Mouse (Mus musculus) ES-E14 (cell line): ENCODE data around the gene Gm36079. TPM values are rescaled to one million over a fixed set of nuclear protein-coding genes. Genes with fewer than 3 reads are reported as not detected.
"Not testable (repeated sequence)": the region's sequence is repeated elsewhere in the genome, so short reads cannot be mapped to it uniquely, and the experiment has no call there.

Experiments used
- DNase-seq: peaks from one replicate; pipeline ENCODE4 v3.0.0-alpha.2; 2013; ENCODE audit warnings: low read depth, low spot score
- H3K27ac ChIP-seq: 2 replicates; pipeline ENCODE4 v1.5.1; 2012; ENCODE audit warnings: low read depth, mild to moderate bottlenecking, low read length, moderate library complexity, mixed read lengths; ENCODE audit not compliant: poor library complexity, insufficient read depth, severe bottlenecking
- H3K36me3 ChIP-seq: 2 replicates; pipeline ENCODE4 v1.6.1; 2012; ENCODE audit warnings: mild to moderate bottlenecking, low read length, moderate library complexity, mixed read lengths; ENCODE audit not compliant: control insufficient read depth, poor library complexity, insufficient read depth, severe bottlenecking
- H3K4me1 ChIP-seq, 2 experiments: fragments of 150-350 bp in 1 of 2; sonication (generic) in 1 of 2; 2 replicates each; pipeline ENCODE4 v1.6.1; 2012; ENCODE audit warnings: low read length in 2 of 2, mild to moderate bottlenecking in 1 of 2, mixed read lengths in 1 of 2; ENCODE audit not compliant: control insufficient read depth in 2 of 2, insufficient read depth in 2 of 2, poor library complexity in 1 of 2
- H3K4me3 ChIP-seq, 2 experiments: fragments of 150-350 bp in 1 of 2; sonication (generic) in 1 of 2; 2 replicates each; pipeline ENCODE4 v1.5.1; 2012; ENCODE audit warnings: low read length in 2 of 2, low read depth in 1 of 2, mild to moderate bottlenecking in 1 of 2, mixed read lengths in 1 of 2; ENCODE audit not compliant: insufficient read depth in 1 of 2, poor library complexity in 1 of 2, severe bottlenecking in 1 of 2
- H3K9ac ChIP-seq: 2 replicates; pipeline ENCODE4 v1.6.1; 2012; ENCODE audit warnings: low read depth, mild to moderate bottlenecking, low read length, mixed read lengths; ENCODE audit not compliant: poor library complexity, insufficient read depth, severe bottlenecking
- H3K9me3 ChIP-seq: fragments of 150-350 bp; sonication (generic); 2 replicates; pipeline ENCODE4 v1.6.1; 2012; ENCODE audit warnings: low read depth, mild to moderate bottlenecking, low read length; ENCODE audit not compliant: control insufficient read depth, insufficient read depth
- in situ Hi-C, 2 experiments: fragments of 600-800 bp; cut with MboI; formaldehyde crosslinking; loops; one replicate each; pipeline ENCODE4 v1.15.1; 2025; ENCODE audit warnings: low sequenced_read_pairs in 2 of 2, inconsistent platforms in 1 of 2; ENCODE audit not compliant: unreplicated experiment in 2 of 2
- total RNA-seq: library from RNA; depleted of rRNA; stranded (reverse); fragments of 300-350 nt; gene quantifications from 2 replicates; pipeline ENCODE4 v1.2.3, GENCODE M21; 2012

The Gm36079 gene
- total RNA-seq, 1 experiment, result not detected

GRCm38 (mm10) chr13:120027368-120027767 lies 557 bp upstream of the Gm36079 start:
- in situ Hi-C loops, result not testable (repeated sequence)

GRCm38 (mm10) chr13:120026373-120026772 lies 438 bp downstream of the Gm36079 start:
- H3K4me1 ChIP-seq, H3K4me3 ChIP-seq, DNase-seq: not testable (repeated sequence)

More at GRCm38 (mm10) chr13:120027368-120027767, 557 bp upstream of the Gm36079 start:
- not testable (repeated sequence) for DNase-seq, H3K9me3 ChIP-seq, H3K36me3 ChIP-seq, H3K4me3 ChIP-seq, H3K27ac ChIP-seq, H3K4me1 ChIP-seq, H3K9ac ChIP-seq

GRCm38 (mm10) chr13:120025576-120025975 lies 1.2 kb downstream of the Gm36079 start:
- in situ Hi-C loops, H3K9me3 ChIP-seq, H3K4me3 ChIP-seq, DNase-seq, H3K27ac ChIP-seq, H3K4me1 ChIP-seq, H3K9ac ChIP-seq, H3K36me3 ChIP-seq: not testable (repeated sequence)

More at GRCm38 (mm10) chr13:120026373-120026772, 438 bp downstream of the Gm36079 start:
- H3K36me3 ChIP-seq, H3K9ac ChIP-seq, H3K27ac ChIP-seq, H3K9me3 ChIP-seq, in situ Hi-C loops: not testable (repeated sequence)

- H3K4me1 ChIP-seq, H3K27ac ChIP-seq, H3K9ac ChIP-seq, H3K36me3 ChIP-seq, H3K4me3 ChIP-seq, in situ Hi-C loops, H3K9me3 ChIP-seq, DNase-seq: not testable (repeated sequence)
Measured at GRCm38 (mm10) chr13:120025004-120025403, 1.8 kb downstream of the Gm36079 start.

GRCm38 (mm10) chr13:120024581-120024980 lies 2.2 kb downstream of the Gm36079 start:
- H3K9ac ChIP-seq, in situ Hi-C loops, H3K4me1 ChIP-seq, H3K27ac ChIP-seq, H3K36me3 ChIP-seq, H3K9me3 ChIP-seq, DNase-seq, H3K4me3 ChIP-seq: not testable (repeated sequence)

- H3K9me3 ChIP-seq, H3K9ac ChIP-seq, DNase-seq, H3K4me3 ChIP-seq, in situ Hi-C loops, H3K4me1 ChIP-seq, H3K27ac ChIP-seq, H3K36me3 ChIP-seq: not testable (repeated sequence)
Measured at GRCm38 (mm10) chr13:120021477-120021876, 5.3 kb downstream of the Gm36079 start.

- H3K4me1 ChIP-seq, H3K9ac ChIP-seq, H3K27ac ChIP-seq, H3K9me3 ChIP-seq, DNase-seq, H3K4me3 ChIP-seq, H3K36me3 ChIP-seq, in situ Hi-C loops: not testable (repeated sequence)
Measured at GRCm38 (mm10) chr13:120015348-120016007, 11.3 kb downstream of the Gm36079 start.

- H3K36me3 ChIP-seq, H3K9me3 ChIP-seq, H3K4me1 ChIP-seq, DNase-seq, H3K9ac ChIP-seq, in situ Hi-C loops, H3K27ac ChIP-seq, H3K4me3 ChIP-seq: not testable (repeated sequence)
Measured at GRCm38 (mm10) chr13:120013962-120014361, 12.8 kb downstream of the Gm36079 start.
